Mouse (Mus musculus) lung, postnatal 0 days (tissue): ENCODE measurements around the gene Gm20547.

ENCODE experiments used
- CTCF ChIP-seq: IDR thresholded peaks from 2 replicates; pipeline ENCODE4 v1.5.1; 2016; ENCODE audit warnings: antibody characterized with exemption, mild to moderate bottlenecking
- EP300 ChIP-seq: IDR thresholded peaks from 2 replicates; pipeline ENCODE4 v1.6.1; 2016; ENCODE audit warnings: antibody characterized with exemption, mild to moderate bottlenecking, control low read depth

- TF ChIP-seq CTCF (no peak), EP300 (no peak)
Measured at GRCm38 (mm10) chr17:34884704-34885103, 2.9 kb upstream of the Gm20547 start.
